Mouse (Mus musculus): ENCODE measurements at regions not wholly inside any gene's neighbourhood (a gene's known extent, or its start where the extent isn't known, plus 50 kb on each side); places are given as distances from the start of the nearest gene placed in this dataset.
"Not testable (repeated sequence)": the region's sequence is repeated elsewhere in the genome, so short reads cannot be mapped to it uniquely, and the experiment has no call there.

DNA sequence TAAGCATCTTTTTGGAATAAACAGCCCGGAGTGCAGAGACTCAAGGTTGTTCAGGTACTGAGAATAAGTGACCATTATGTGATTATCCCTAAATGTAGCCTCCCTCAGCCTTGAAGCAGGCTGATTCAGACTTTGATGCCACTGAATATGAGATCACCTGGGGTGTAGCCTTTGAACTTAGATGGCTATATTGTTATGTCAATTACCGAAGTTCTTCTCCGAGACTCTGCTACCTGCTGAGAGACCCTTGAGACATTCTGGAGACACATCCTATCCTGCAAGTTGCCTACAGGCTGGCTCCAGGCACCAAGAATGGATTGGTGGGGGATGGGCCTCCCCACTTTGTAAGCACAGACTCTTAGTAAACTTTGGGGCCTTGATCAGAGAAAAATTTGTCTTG is 85.9 kb upstream of the Thsd7a start:
- not testable (repeated sequence) for H3K4me1 ChIP-seq; H3K4me2 ChIP-seq; ATAC-seq; H3K27ac ChIP-seq; H3K9ac ChIP-seq; H3K36me3 ChIP-seq; H3K9me3 ChIP-seq (replicated peaks); H3K4me3 ChIP-seq; H3K27me3 ChIP-seq (replicated peaks)
- WGBS (ENCODE audit: insufficient replicate concordance) = 79% methylated on average over 3 of the region's 3 CpGs

DNA sequence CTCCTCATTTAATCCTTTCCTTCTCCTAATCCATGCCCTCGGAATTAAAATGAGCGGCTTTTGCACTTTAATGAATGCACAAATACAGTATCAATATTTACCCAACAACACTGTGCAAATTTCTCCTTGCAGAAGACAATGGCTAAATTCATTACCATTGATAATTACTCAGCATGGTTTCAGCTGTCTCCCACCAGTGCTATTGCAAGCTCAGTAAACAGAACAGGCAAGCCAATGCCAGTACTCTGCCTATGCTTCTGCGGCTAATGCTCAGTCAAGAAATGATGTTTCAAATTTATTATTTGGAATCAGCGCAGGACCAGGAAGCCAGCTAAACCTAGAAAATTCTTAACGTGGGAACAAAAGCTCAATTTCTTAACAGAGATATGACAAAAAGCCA is 84.1 kb upstream of the Thsd7a start:
- no peaks in the 10 kb centered on the region for H3K9me3 ChIP-seq (replicated peaks)
- H3K4me1 ChIP-seq = no peaks in the 10 kb centered on the region
- H3K36me3 ChIP-seq = no peaks in the 10 kb centered on the region
- H3K9ac ChIP-seq = no peak overlapping the region
- no peak overlapping the region for H3K27ac ChIP-seq
- no peak overlapping the region for H3K4me3 ChIP-seq
- ATAC-seq = no peak
- WGBS (ENCODE audit: insufficient replicate concordance) = 65% methylated on average over 5 of the region's 5 CpGs
- H3K27me3 ChIP-seq (replicated peaks) = no peaks in the 10 kb centered on the region
- H3K4me2 ChIP-seq = no peak overlapping the region

- H3K27me3 ChIP-seq (replicated peaks) = no peaks in the 10 kb centered on the region
- no peak for ATAC-seq
- no peaks in the 10 kb centered on the region for H3K4me1 ChIP-seq
- no peaks in the 10 kb centered on the region for H3K9me3 ChIP-seq (replicated peaks)
- no peak overlapping the region for H3K4me3 ChIP-seq
- no peak overlapping the region for H3K9ac ChIP-seq
- H3K27ac ChIP-seq = no peak overlapping the region
- no peak overlapping the region for H3K4me2 ChIP-seq
- H3K36me3 ChIP-seq = no peaks in the 10 kb centered on the region
Observed at GRCm38 (mm10) chr6:12831916-12832315, 82.7 kb upstream of the Thsd7a start.

- H3K9ac ChIP-seq = no peak overlapping the region
- WGBS (ENCODE audit: insufficient replicate concordance) = 53% methylated on average over 2 of the region's 2 CpGs
- no peaks in the 10 kb centered on the region for H3K4me1 ChIP-seq
- H3K36me3 ChIP-seq = no peaks in the 10 kb centered on the region
- H3K27me3 ChIP-seq (replicated peaks) = no peaks in the 10 kb centered on the region
- H3K4me3 ChIP-seq = no peak overlapping the region
- ATAC-seq = no peak
- no peak overlapping the region for H3K4me2 ChIP-seq
- no peak overlapping the region for H3K27ac ChIP-seq
- H3K9me3 ChIP-seq (replicated peaks) = no peaks in the 10 kb centered on the region
Observed at GRCm38 (mm10) chr6:12831485-12831884, 82.3 kb upstream of the Thsd7a start.

- H3K4me2 ChIP-seq = no peak overlapping the region
- H3K27ac ChIP-seq = no peak overlapping the region
- WGBS (ENCODE audit: insufficient replicate concordance) = 60% methylated on average over 4 of the region's 4 CpGs
- no peaks in the 10 kb centered on the region for H3K36me3 ChIP-seq
- H3K9ac ChIP-seq = no peak overlapping the region
- H3K27me3 ChIP-seq (replicated peaks) = no peaks in the 10 kb centered on the region
- H3K4me1 ChIP-seq = no peaks in the 10 kb centered on the region
- no peak overlapping the region for H3K4me3 ChIP-seq
- ATAC-seq = no peak
- no peaks in the 10 kb centered on the region for H3K9me3 ChIP-seq (replicated peaks)
Observed at GRCm38 (mm10) chr6:12827745-12828144, 78.5 kb upstream of the Thsd7a start.

- H3K27me3 ChIP-seq (replicated peaks) = no peaks in the 10 kb centered on the region
- H3K9me3 ChIP-seq (replicated peaks) = no peaks in the 10 kb centered on the region
- 57% methylated on average over 4 of the region's 4 CpGs for WGBS (ENCODE audit: insufficient replicate concordance)
- H3K4me3 ChIP-seq = no peak overlapping the region
- no peak overlapping the region for H3K27ac ChIP-seq
- no peaks in the 10 kb centered on the region for H3K36me3 ChIP-seq
- H3K9ac ChIP-seq = no peak overlapping the region
- no peak for ATAC-seq
- no peaks in the 10 kb centered on the region for H3K4me1 ChIP-seq
- no peak overlapping the region for H3K4me2 ChIP-seq
Observed at GRCm38 (mm10) chr6:12814972-12815770, 66.0 kb upstream of the Thsd7a start.

DNA sequence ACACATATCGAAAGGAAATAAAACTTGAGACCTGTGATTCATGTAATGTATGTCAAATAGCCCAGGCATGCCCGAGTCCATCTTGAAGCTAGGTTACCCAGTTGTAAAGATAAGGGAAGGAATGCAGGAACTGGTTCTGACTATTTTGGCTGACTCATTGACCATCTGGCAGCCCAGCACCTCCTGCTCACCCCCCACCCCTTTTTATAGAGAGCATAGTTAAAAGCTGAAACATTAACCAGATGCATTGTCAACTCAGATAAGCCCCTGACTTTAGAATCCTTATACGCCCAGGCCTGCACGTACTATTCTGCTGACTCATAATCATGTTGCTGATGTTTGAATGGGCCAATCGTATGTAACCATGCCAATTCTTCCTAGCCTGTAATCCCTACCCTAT is 64.6 kb upstream of the Thsd7a start:
- not testable (repeated sequence) for H3K4me1 ChIP-seq; H3K9ac ChIP-seq; H3K4me2 ChIP-seq; H3K9me3 ChIP-seq (replicated peaks); H3K27me3 ChIP-seq (replicated peaks); H3K36me3 ChIP-seq; H3K27ac ChIP-seq; H3K4me3 ChIP-seq
- 44% methylated on average over 5 of the region's 5 CpGs for WGBS (ENCODE audit: insufficient replicate concordance)
- ATAC-seq = 0 out of 2 replicates have a peak, but pooled peaks have one; percentile 24

DNA sequence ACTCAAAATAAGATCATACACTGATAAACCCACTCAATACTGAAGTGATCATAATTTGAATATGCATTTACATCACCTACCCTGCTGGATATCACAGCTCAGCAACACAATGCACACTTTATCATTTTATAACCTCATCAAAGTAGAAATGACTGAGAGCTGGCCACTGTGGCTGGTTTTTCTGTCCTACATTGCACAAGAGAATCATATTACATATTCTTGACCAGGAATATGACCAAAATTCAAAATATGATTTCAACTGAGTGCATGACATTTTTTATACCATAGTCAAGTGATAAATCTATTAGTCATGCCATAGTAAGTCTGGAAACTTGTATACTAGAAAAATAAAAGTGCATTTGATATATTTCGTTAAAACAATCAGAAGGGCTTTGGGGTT is 63.3 kb upstream of the Thsd7a start:
- Histone ChIP-seq H3K27ac (no peak overlapping the region), H3K9ac (no peak overlapping the region), H3K9me3 (replicated peaks) (no peaks in the 10 kb centered on the region), H3K36me3 (no peaks in the 10 kb centered on the region), H3K4me2 (no peak overlapping the region), H3K27me3 (replicated peaks) (no peaks in the 10 kb centered on the region), H3K4me1 (no peaks in the 10 kb centered on the region), H3K4me3 (no peak overlapping the region)
- no peak for ATAC-seq
- WGBS (ENCODE audit: insufficient replicate concordance) = 79% methylated on average over 1 of the region's 1 CpGs

GRCm38 (mm10) chr6:12812036-12812435 is 62.8 kb upstream of the Thsd7a start:
- ATAC-seq = no peak
- Histone ChIP-seq H3K27me3 (replicated peaks) (no peaks in the 10 kb centered on the region), H3K4me3 (no peak overlapping the region), H3K27ac (no peak overlapping the region), H3K9me3 (replicated peaks) (no peaks in the 10 kb centered on the region), H3K9ac (no peak overlapping the region), H3K4me2 (no peak overlapping the region), H3K36me3 (no peaks in the 10 kb centered on the region), H3K4me1 (no peaks in the 10 kb centered on the region)
- WGBS (ENCODE audit: insufficient replicate concordance) = 44% methylated on average over 1 of the region's 1 CpGs

DNA sequence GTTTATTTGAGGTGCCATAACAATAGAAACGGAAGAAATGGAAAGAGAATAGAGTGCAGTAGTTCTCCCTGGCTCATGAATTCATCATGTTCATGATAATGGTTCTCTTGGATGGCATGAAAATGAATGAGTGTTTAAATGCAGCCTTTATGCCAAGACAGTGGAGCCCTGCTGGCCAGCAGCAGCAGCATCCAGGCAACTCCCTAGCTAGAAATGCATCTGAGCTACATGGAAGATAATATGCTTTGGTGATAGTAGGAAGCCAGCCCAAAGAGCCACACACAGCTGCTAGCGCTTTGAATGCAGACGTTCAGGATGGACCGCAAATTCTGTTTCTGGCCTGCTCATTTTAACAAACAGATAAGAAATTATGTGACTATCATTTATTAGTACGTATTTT is 60.4 kb upstream of the Thsd7a start:
- no peaks in the 10 kb centered on the region for H3K9me3 ChIP-seq (replicated peaks)
- H3K9ac ChIP-seq = no peak overlapping the region
- no peaks in the 10 kb centered on the region for H3K4me1 ChIP-seq
- no peak for ATAC-seq
- 74% methylated on average over 5 of the region's 5 CpGs for WGBS (ENCODE audit: insufficient replicate concordance)
- H3K27me3 ChIP-seq (replicated peaks) = no peaks in the 10 kb centered on the region
- no peak overlapping the region for H3K27ac ChIP-seq
- H3K4me2 ChIP-seq = no peak overlapping the region
- no peak overlapping the region for H3K4me3 ChIP-seq
- no peaks in the 10 kb centered on the region for H3K36me3 ChIP-seq
